Mouse (Mus musculus): ENCODE data around the gene Hist1h2aa. TPM values are rescaled to one million over a fixed set of nuclear protein-coding genes. Genes with fewer than 3 reads are reported as not detected.

Hist1h2aa gene
- not detected for total RNA-seq (2021)
- long read RNA-seq, experiment 1: 0 reads
- long read RNA-seq, experiment 2: 0 reads

DNA sequence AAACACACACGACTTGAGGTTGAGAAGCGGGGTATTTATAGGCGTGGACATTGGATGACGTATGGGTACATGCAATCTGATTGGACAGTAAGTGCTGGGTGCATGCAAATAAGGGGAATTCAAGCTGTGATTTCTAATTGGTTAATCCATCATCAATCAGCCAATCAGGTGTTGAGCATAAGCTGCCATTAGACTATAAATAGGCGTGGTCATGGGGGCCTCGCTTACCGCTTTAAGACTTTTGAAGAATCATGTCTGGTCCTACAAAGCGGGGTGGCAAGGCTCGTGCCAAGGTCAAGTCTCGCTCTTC, at the start of gene Hist1h2aa:
TSS of gene Hist1h2aa (plus strand) at position 252 of the 310 bp plus-strand sequence.
- intact Hi-C loops (cut with DNase I): no loop called here
- no peak for DNase-seq

- intact Hi-C loops (cut with DNase I): no loop called here
These were observed 48.7 kb upstream of the Hist1h2aa start for GRCm38 (mm10) chr13:23885540-23885939.

GRCm38 (mm10) chr13:23887026-23887725, 47.1 kb upstream of the Hist1h2aa start:
- no peak for DNase-seq
- intact Hi-C loops (cut with DNase I): no loop called here

More at GRCm38 (mm10) chr13:23885540-23885939, 48.7 kb upstream of the Hist1h2aa start:
- DNase-seq: no peak

DNA sequence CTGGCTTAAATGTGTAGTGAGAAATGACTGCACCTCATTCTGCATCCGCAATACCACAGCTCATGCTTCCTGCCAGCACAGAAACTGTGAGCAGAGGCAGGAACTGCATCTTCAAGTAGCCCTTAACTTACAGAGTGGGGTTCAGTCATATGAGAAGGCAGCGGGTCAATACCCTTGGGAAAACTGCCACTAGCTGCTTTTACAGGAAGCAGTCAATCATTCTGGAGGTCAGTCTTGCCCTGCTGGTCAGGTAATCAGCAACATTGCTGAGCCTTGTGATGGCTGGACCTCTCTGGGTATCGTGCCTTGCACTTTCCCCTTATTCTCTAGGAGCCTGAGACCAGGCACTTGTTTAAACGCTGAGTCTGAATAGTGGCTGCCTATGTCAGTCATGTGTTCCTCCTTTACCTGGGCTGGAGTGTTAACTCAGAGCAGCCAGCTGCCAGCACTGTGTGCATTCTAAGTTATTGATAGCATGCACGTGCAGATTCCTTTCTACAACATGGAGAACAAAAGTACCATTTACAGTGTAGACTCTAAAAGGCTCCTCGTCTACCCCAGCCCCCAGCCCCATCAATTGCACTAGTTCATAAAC, 45.2 kb upstream of the Hist1h2aa start:
- intact Hi-C loops (cut with DNase I): no loop called here
- no peak for DNase-seq

DNA sequence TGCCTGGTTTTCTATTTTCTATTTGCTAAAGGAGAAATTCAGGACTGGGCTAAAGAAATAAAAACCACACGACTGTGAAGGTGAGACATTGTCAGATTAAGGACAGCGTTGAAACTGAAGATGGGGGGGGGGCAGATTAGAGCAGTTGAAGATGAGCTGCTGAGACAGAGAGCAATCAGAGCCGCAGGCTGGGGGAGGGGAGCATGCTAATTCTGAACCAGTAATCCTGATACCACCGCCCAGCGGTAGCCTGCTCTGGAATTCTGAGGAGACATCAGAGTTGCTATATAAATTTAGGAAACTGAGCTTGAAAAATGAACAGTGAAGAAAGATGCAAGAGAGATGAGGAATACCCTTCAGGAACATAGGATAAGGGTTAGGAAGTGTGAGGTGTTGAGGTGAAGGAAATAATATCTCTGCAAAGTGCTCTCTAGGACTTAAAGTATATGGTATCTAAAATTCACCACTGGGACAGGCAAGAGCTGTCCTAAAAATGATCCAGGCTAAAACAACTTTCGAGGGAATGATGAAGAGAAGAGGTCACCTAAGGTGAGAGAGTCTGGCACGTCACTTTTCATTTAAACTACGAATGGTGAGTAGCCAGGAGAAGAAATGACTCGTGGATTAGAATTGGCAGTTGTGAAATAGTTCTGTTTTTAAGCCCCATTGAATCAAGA, 41.5 kb upstream of the Hist1h2aa start:
- DNase-seq: no peak
- intact Hi-C loops (cut with DNase I): no loop called here

GRCm38 (mm10) chr13:23893269-23893593, 41.0 kb upstream of the Hist1h2aa start:
- intact Hi-C loops (cut with DNase I): no loop called here
- DNase-seq: no peak

DNA sequence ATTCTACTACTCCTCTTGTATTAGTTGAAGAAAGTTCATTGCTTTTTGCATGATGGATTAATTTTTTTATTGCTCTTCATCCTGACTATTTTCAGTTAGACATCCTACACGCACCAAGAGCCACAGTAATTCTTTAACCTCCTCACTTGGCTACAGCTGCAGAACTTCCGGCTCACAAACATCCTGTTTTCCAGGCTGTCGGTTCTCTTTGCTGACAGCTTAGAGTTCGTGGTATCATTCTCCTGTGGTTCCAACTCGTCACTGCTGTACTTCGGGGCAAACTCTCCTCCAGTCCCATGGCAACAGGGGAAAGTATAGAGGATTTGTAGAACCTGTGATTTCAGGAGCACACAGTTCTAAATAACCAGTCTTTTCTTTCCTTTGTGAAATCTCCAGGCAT, 36.0 kb upstream of the Hist1h2aa start:
- intact Hi-C loops (cut with DNase I): no loop called here
- no peak for DNase-seq

GRCm38 (mm10) chr13:23906906-23907305, 27.4 kb upstream of the Hist1h2aa start:
- intact Hi-C loops (cut with DNase I): no loop called here
- no peak for DNase-seq

DNA sequence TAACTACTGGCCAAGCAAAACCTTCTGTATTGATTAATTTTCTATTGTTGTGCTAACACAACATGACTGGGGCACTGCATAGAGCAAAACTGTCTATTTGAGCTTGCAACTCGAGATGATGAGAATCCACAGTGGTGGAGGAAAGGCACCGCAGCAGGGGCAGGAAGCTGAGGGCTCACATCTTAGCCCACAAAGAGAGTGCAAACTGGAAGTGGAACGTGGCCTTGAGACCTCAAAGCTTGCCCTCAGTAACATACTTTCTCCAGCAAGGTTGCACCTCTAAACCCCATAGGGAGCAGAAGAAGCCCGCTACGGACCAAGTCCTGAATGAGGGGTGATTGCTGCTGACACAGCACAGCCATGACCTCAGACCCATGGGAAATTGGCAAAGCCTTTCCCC, 24.1 kb upstream of the Hist1h2aa start:
- intact Hi-C loops (cut with DNase I): no loop called here
- DNase-seq: no peak

DNA sequence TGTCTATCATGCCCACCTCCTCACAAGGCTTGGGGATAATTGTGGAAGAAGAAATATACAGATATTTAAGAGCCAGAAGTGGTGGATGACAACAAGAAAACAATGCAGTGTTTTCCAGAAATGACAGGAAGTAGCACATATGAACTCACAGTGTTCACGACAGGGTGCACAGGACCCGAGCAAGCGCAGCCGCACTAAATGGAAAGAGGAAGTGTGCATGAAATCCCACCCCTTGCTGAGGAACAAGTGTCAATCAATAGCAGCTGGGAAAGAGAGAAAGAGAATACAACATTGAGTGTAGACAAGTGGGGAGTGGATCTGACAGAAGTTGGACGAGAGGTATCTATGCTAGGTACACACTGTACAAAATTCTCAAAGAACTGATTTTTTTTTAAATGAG, 22.9 kb upstream of the Hist1h2aa start:
- intact Hi-C loops (cut with DNase I): no loop called here
- DNase-seq: no peak

- intact Hi-C loops (cut with DNase I): no loop called here
- no peak for DNase-seq
These were observed 20.4 kb upstream of the Hist1h2aa start for GRCm38 (mm10) chr13:23913791-23914306.

DNA sequence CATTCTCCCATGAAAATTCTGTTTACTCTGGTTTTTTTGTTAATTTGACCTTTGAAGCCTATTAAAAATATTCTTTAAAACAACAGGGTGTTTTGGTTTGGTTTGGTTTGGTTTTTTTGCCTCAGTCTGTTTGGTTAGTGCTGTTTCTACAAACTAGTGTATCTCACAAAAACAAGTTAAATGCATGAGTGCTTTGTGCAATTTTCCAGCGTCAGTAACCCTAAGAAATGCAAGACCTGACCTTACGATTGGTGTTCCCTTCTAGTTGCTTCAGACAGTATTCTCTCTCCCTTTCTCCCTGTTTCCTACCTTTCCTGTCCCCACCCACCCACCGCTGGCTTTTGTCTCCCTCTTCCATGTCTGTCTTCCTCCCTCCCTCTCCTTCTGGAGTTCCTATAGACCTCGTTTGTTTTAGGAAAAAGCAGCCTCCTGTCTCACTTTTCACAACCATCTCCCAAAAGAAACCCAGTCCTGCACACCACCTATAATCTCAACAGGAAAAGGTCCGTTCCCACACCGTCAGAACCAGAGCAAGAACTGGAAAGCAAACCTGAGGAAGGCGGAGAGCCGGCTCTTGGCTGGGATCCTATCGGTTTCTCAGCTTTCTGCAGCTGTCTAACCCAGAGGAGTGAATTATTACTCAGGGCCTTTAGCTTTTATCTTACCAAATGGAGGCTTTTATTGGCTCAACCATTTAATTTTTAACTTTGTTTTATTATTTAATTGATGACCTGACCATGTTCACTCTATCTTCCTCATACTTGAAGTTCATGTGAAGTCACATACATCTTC, 19.7 kb upstream of the Hist1h2aa start, which contains the start of gene Slc17a4:
TSS of gene Slc17a4 (minus strand) at position 634 of the 792 bp plus-strand sequence.
- no peak for DNase-seq
- intact Hi-C loops (cut with DNase I): no loop called here

DNA sequence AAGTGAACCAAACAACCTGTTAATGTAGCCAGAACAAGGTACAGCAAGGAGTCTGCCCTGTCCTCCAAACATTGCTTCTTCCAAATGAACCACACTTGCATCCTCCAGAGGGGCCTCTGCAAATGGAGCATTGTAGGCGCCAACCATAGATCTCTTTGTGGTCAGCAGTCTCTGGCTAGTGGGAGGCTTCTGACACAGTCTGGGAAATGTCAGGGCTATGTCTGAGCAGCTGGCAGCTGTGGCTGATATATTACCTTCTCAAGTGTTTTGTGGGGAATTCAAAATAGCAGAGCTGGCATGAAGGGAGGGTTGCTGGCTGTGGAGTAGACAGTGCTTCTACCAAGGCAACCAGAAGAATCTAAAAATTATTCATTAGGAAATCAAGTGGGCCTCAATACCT, 18.1 kb upstream of the Hist1h2aa start:
- DNase-seq: no peak
- intact Hi-C loops (cut with DNase I): no loop called here

DNA sequence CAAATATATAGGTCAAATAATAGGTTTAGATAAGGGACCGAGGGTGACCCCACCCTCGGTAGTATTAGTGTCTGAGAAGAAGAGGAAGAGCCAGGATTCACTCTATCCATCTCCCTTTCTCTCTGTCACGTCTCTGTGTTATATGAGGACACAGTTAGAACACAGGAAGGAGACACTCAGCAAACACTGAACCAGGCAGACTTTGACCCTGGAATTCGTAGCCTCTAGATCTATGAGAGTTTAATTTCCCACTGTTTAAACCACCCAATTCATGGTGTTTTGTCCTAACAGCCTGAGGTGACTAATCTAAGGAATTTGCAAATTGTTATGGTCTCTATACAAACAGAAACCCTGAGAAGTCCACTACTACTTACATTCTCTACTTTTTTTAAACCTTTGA, 16.6 kb upstream of the Hist1h2aa start:
- intact Hi-C loops (cut with DNase I): no loop called here

GRCm38 (mm10) chr13:23925792-23926191, 8.5 kb upstream of the Hist1h2aa start:
- intact Hi-C loops (cut with DNase I): no loop called here
- no peak for DNase-seq

More for the DNA sequence above, 16.6 kb upstream of the Hist1h2aa start:
- DNase-seq: no peak

GRCm38 (mm10) chr13:23928637-23929036, 5.6 kb upstream of the Hist1h2aa start:
- intact Hi-C loops (cut with DNase I): no loop called here
- DNase-seq: no peak

GRCm38 (mm10) chr13:23930461-23930860, 3.8 kb upstream of the Hist1h2aa start:
- no peak for DNase-seq
- intact Hi-C loops (cut with DNase I): no loop called here

GRCm38 (mm10) chr13:23930904-23931303, 3.4 kb upstream of the Hist1h2aa start:
- DNase-seq: no peak
- intact Hi-C loops (cut with DNase I): no loop called here

DNA sequence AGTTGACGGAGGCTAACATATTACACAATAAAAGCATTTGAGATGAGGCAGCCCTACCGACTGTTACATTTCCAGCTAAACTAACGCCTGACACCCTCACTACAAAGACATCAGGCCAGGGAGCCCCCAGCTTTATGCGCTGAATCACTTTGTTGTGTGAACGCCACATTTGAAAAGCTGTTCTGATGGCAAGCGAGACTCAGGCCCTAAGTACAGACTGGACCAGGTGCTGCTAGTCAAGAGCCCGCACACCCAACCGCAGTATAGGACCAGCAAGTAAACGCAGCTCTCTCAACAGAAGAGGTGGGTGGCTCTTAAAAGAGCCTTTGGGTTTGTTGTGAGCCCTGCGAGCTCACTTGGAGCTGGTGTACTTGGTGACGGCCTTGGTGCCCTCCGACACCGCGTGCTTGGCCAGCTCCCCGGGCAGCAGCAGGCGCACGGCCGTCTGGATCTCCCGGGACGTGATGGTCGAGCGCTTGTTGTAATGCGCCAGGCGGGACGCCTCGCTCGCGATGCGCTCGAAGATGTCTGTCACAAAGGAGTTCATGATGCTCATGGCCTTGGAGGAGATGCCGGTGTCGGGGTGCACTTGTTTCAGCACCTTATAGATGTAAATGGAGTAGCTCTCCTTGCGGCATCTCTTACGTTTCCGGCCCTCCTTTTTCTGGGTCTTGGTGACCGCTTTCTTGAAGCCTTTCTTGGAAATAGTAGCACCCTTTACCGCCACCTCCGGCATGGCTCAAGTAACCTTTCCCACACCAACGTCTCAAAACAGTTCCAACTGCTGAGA, 646 bp upstream of the Hist1h2aa start, which contains the start of gene Hist1h2ba:
TSS of gene Hist1h2ba (minus strand) at position 736 of the 790 bp plus-strand sequence.
- intact Hi-C loops (cut with DNase I): no loop called here
- no peak for DNase-seq

GRCm38 (mm10) chr13:23938699-23939098, 4.4 kb downstream of the Hist1h2aa start:
- intact Hi-C loops (cut with DNase I): no loop called here
- no peak for DNase-seq
